Mouse (Mus musculus): ENCODE data around the gene Cspg4. TPM values are rescaled to one million over a fixed set of nuclear protein-coding genes. Genes with fewer than 3 reads are reported as not detected.
A peak's percentile ranks its signal among the peaks of the same experiment; 100 is the strongest.
"Not testable (repeated sequence)": the region's sequence is repeated elsewhere in the genome, so short reads cannot be mapped to it uniquely, and the experiment has no call there.

Gene Cspg4
- total RNA-seq, 2 experiments from 2014 or later: 17.2 to 18.5 TPM

DNA sequence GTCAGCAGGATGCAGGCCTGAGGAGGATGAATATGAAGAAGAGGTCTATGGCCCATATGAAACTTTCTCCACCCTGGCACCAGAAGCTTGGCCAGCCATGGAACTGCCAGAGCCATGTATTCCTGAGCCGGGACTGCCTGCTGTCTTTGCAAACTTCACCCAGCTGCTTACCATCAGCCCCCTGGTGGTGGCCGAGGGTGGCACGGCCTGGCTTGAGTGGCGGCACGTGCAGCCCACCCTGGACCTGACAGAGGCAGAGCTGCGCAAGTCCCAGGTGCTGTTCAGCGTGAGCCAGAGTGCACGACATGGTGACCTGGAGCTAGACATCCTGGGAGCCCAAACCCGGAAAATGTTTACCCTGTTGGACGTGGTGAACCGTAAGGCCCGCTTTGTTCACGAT lies 21.3 kb downstream of the Cspg4 start:
- no peak for DNase-seq (ENCODE audit: low spot score in 2 of 2)
- intact Hi-C loops (cut with DNase I): no loop called here

DNA sequence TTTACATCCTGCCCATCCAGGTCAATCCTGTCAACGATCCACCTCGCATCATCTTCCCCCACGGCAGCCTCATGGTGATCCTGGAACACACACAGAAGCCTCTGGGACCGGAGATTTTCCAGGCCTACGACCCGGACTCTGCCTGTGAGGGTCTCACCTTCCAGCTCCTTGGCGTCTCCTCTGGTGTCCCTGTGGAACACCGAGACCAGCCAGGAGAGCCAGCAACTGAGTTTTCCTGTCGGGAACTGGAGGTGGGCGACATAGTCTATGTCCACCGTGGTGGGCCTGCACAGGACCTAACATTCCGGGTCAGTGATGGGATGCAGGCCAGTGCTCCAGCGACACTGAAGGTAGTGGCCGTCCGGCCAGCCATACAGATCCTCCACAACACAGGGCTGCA lies 21.8 kb downstream of the Cspg4 start:
- no peak for DNase-seq (ENCODE audit: low spot score in 2 of 2)
- intact Hi-C loops (cut with DNase I): no loop called here

DNA sequence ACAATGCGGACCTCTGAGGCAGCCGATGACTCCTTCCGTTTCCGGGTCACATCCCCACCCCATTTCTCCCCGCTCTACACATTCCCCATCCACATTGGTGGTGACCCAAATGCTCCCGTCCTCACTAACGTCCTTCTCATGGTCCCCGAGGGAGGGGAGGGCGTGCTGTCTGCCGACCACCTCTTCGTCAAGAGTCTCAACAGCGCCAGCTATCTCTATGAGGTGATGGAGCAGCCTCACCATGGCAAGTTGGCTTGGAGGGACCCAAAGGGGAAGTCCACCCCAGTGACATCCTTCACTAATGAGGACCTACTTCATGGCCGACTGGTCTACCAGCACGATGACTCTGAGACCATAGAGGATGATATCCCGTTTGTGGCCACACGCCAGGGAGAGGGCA lies 22.7 kb downstream of the Cspg4 start:
- intact Hi-C loops (cut with DNase I): no loop called here
- DNase-seq (ENCODE audit: low spot score in 2 of 2): no peak

DNA sequence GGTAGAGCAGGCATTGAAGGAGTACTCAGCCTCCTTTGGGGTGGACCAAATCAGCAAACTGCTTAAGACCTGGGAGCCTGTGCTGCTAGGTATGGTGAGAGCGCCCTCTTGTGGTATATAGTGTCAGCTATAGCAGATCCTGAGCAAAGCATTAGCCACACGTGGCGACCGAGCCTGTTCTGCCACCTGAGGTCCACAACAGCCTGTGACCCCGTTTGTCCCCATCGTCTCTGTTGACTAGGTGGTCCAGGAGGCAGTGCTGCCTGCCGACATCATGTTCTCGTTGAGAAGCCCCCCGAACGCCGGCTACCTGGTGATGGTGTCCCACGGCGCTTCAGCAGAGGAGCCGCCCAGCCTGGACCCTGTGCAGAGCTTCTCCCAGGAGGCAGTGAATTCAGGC lies 25.0 kb downstream of the Cspg4 start:
- intact Hi-C loops (cut with DNase I): loop anchor here (1.0 to 5.0 kb wide), 2 partner anchors 43 to 57 kb away; no protein-coding TSS in a partner anchor
- DNase-seq (ENCODE audit: low spot score in 2 of 2): peak; percentile 86 to 93

DNA sequence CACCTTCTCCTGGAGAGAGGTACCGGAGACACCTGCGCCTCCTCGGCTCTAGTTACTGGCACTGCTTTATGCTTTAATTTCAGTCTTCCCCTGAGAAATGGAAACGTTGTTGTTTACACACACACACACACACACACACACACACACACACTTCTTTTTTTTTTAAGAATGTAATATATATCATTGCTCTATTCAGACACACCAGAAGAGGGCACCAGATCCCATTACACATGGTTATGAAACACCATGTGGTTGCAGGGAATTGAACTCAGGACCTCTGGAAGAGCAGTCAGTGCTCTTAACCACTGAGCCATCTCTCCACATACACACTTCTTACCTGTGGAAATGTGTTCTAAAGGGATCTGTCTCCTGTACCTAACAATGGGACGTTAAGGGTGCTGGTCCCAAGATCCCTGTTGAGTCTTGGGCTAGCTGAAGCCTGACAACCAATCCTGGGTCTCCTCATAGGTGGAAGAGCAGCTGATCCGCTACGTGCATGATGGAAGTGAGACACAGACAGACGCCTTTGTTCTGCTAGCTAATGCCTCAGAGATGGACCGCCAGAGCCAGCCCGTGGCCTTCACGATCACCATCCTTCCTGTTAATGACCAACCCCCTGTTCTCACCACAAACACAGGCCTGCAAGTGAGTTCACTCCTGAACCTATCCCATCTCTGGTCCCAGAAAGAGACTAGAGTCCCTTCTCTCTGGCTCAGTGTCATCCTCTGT lies 25.9 kb downstream of the Cspg4 start:
- intact Hi-C loops (cut with DNase I): loop anchor here (1.0 to 5.0 kb wide), 2 partner anchors 57 to 241 kb away; no protein-coding TSS in a partner anchor
- DNase-seq (ENCODE audit: low spot score in 2 of 2): no peak

DNA sequence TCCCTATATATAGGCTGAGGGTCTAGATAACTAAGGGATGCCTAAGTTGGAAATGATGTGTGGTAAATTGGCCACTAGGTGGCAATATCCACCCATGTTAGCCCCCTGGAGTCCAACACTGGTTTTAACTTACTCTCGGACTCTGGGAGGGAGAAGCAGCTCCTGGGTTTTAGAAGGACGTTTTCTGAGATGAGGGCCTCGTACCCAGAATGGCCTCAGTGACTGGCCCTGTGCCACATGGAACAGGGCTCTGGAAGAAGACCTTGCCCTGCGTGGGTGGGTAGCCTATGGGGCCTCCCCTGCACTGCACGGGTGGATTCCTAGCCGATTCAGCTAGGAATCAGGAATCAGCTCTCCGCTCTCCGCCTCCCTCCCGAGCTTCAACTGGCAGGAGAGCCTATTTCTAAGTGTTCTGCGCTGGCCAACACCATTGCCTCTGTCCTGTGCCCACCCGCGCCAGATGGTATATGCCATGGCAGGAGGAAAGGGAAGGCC lies 26.7 kb downstream of the Cspg4 start:
- peak; percentile 76 to 84 for DNase-seq (ENCODE audit: low spot score in 2 of 2)
- intact Hi-C loops (cut with DNase I): loop anchor here (1.0 to 5.0 kb wide), 2 partner anchors 56 to 240 kb away; no protein-coding TSS in a partner anchor

DNA sequence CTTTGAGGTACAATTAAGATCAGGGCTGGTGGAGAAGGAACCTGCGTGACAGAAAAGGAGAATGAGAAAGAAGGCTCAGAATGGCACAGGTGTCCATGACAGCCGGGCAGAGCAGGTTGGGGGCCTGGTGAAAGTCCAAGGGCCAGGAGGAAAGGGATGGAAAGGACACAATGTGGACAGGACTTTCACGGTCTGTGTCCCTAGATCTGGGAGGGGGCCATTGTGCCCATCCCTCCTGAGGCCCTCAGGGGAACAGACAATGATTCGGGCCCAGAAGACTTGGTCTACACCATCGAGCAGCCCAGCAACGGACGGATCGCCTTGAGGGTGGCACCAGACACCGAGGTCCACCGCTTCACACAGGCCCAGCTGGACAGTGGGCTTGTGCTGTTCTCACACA lies 27.3 kb downstream of the Cspg4 start:
- intact Hi-C loops (cut with DNase I): loop anchor here (5.0 kb wide), 1 partner anchor 55 kb away; no protein-coding TSS in a partner anchor
- no peak for DNase-seq (ENCODE audit: low spot score in 2 of 2)

DNA sequence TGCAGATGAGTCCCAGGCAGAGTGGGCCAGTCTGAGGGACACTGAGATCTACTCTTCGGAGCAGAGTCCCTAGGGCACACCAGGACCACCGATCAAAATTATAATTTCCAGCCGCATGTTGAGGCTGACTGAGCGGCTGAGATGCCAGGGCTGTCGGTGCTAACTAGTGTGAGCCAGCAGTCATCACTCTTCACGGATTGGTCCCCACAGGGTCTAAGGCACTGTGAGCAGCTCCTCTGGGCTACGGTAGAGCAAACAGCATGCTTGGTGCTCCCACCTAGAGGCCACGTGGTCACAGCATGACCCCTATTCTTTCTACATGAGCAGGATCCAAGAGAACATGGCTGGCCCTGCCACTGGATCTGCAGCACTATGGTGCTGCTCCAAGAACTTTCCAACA lies 28.5 kb downstream of the Cspg4 start:
- no peak for DNase-seq (ENCODE audit: low spot score in 2 of 2)
- intact Hi-C loops (cut with DNase I): loop anchor here (5.0 kb wide), 1 partner anchor 54 kb away; no protein-coding TSS in a partner anchor

DNA sequence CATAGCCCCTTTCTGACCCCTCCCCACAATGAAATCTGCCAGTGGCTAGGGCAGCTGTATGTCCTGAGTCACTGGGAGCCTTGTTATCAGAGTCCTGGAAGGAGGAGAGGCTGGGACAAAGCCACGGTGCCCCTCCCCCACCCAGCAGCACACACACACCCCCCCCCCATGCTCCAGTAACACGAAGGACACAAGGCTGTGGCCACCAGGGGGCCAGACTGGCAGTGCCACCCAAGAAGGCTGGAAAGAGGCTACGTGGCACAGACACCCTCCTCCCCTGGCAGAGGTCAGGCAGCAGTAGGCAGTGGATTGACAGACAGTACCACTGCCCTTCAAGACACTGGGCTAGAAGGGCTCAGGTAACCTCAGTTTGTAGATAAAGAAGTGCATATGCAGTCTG lies 29.2 kb downstream of the Cspg4 start:
- DNase-seq (ENCODE audit: low spot score in 2 of 2): no peak
- intact Hi-C loops (cut with DNase I): loop anchor here (5.0 kb wide), 1 partner anchor 53 kb away; no protein-coding TSS in a partner anchor

DNA sequence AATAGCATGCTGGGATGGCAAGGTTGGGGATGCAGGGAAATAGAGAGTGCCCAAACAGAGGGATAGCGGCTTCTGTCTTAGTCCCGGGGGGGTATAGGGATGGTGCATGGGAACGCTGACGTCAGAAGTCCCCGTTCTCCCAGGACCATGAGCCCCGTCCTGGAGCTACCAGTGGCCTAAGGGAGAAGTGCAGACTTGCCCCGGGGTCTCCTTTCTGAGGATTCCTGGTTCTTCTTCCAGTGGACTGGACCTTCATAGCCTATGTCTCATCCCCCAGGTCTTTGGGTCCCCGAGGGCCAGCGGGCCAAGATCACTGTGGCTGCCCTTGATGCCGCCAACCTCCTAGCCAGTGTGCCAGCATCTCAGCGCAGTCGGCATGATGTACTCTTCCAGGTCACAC lies 31.9 kb downstream of the Cspg4 start:
- DNase-seq (ENCODE audit: low spot score in 2 of 2): no peak
- intact Hi-C loops (cut with DNase I): loop anchor here (5.0 kb wide), 2 partner anchors 41 to 326 kb away; partner anchors contain the start of gene Imp3

DNA sequence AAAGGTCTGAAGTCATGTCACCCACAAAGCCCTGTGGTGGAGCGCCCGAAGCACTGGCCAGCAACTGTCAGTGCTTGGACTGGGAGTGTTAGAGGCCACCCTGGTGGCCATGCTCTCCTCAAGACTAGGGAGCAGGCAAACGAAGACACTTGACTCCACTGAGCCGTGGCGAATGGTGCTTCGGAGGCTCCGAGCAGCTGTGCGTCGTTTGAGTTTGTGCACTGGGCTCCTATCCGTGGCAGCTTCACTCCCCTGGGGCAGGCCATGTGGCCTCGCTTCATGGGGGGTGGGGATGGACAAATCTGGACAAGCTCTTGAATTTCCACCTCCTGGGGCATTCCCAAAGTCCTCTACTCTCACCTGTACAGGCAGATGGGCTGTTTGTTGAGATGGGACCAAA lies 34.6 kb downstream of the Cspg4 start:
- DNase-seq (ENCODE audit: low spot score in 2 of 2): no peak
- intact Hi-C loops (cut with DNase I): loop anchor here (5.0 kb wide), 2 partner anchors 38 to 323 kb away; partner anchors contain the start of gene Imp3

DNA sequence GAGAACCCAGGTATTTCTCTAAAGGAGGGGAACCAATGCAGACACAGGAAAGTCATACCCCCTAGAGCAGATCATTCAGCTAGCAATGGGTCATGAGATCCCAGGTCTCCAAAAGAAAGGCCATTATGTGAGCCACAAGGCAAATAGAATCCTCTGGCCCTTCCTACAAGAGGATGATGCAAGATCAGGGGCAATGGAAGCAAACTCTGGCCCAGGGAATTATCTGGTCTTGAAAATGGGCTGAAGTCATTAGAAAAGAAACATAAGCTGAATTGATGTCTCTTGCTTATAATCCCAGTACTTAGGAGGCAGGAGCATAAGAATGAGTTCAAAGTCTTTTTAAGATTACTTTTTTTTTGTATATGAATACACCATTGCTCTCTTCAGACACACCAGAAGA lies 35.2 kb downstream of the Cspg4 start:
- intact Hi-C loops (cut with DNase I): no loop called here
- DNase-seq (ENCODE audit: low spot score in 2 of 2): no peak

DNA sequence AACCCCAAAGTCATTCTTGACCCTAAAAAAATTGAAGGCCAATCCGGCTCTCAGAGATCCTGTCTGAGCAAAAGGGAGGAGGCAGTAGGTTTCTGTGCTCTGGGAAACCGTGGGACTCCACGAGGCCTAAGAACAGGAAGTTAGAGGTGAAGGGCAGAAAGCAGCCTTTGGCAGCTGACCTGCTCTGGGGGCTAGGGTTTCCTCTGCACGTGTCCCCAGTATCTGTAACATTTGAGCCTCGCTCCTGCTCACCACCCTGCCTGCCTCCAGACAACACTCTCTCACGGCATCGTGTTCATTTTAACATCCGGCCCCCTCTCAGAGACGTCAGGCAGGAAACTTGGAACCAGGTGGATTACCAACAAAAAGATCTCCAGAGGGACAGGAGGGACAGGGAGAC lies 35.7 kb downstream of the Cspg4 start:
- intact Hi-C loops (cut with DNase I): no loop called here
- DNase-seq (ENCODE audit: low spot score in 2 of 2): no peak

DNA sequence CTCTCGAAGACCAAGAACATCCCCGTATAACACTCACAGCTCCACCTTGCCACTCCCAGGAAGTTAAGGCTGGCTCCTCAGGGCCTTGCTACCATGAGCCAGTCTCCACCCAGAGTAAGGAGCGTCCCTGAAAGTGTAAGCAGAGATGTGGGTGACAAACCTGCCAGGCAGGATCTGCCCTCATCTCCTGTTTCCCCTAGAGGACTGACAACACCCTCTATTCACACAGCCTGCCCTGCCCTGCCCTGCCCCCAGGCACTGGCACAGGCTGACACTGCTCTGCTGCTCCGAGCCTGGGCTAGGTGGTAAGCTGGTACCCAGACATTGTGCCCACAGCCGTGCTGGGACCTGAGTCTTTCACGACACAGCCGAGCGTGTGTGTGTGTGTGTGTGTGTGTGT lies 36.4 kb downstream of the Cspg4 start:
- DNase-seq (ENCODE audit: low spot score in 2 of 2): peak in 1 of 2 experiments; percentile 37

DNA sequence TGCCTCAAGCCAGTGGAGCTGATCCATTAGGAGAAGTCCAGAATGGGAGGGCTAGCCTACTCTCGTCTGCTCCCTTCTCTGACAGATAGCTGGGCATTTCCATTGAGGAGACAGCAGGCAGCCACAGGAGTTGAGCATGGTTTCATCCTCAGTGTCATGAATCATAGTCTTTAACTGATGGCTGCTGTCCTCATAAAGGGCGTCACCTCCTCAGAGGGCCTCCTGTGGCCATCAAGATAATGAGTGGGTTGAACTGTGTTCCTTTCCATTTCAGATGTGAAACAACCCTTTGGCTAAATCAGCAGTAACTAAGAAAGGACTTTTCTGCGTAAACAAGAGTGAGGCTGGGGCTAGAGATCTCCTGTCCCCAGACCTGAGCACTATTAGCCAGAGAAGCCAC lies 38.8 kb downstream of the Cspg4 start:
- intact Hi-C loops (cut with DNase I): no loop called here

More for the DNA sequence above, 36.4 kb downstream of the Cspg4 start:
- intact Hi-C loops (cut with DNase I): no loop called here

DNA sequence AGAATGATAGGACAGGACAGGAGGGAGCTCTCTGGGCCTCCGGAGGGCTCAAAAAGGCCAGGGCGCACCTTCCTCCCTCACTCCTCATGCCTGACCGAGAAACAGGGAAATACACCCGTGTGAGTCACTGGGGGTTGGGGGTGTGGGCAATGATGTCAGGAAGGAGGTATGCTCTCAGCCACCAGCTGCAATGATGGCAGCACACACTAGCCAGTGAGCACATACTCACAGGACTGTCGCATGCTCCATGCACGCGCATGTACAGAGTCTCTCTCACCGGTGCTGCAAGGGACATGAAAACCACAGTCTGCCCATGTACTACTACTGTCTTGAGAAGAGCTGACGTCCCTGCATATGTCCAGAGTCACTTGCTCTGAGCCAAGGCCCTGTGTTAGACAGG lies 42.7 kb downstream of the Cspg4 start:
- intact Hi-C loops (cut with DNase I): no loop called here
- no peak for DNase-seq (ENCODE audit: low spot score in 2 of 2)

More for the DNA sequence above, 38.8 kb downstream of the Cspg4 start:
- no peak for DNase-seq (ENCODE audit: low spot score in 2 of 2)

DNA sequence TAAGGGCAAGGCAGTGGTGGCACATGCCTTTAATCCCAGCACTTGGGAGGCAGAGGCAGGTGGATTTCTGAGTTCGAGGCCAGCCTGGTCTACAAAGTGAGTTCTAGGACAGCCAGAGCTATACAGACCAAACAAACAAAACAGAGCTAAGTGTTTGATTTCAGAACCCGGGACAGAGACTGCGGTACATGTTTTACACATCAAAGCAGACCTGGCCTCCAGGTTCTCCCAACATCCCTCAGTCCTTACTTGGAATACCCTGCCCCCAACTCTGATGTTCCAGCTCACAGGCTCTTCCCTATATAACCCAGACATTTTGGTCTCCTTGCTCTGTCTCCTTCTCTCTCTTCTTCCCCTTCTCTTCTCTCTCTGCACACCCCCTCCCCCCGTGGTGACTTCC lies 45.2 kb downstream of the Cspg4 start:
- intact Hi-C loops (cut with DNase I); DNase-seq (ENCODE audit: low spot score in 2 of 2): not testable (repeated sequence)

DNA sequence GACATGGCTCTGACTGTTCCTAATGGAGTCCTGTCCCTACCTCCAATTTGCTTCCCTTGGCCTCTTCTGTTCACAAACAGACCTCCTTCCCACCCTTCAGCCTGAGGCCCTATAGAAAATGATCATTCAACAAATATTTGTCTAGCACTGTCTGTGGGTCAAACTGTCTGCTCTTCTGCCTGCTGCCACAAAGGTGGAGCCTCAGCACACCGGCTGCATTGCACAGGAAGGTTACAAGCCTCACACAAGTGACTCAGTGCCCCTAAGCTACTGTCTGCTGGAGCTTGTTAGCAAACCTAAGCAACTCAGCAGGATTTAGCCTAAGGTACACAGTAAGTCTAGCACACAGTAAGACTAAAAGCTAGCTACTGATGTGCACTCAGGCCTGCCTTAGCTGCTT lies 46.2 kb downstream of the Cspg4 start:
- intact Hi-C loops (cut with DNase I): no loop called here
- DNase-seq (ENCODE audit: low spot score in 2 of 2): no peak

DNA sequence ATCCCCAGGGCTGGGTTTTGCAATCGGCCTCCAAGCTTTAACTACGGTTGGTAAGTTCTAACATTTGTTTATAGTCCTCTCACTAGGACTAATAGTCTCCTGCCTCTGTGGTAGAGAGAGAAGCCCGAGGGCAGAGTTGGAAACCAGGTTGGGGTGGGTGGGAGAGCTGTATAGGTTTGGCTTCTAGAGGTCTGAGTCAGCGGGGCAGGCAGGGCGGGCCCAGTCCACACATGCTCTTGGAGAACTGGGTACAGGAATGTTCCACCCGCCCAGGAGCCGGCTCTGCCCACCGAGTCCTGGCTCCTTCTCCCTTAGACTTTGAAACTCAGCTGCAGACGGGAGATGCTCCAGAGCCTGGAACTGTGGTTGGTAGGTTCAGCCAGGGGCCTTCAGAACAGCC lies 49.2 kb downstream of the Cspg4 start:
- no peak for DNase-seq (ENCODE audit: low spot score in 2 of 2)
- intact Hi-C loops (cut with DNase I): no loop called here

DNA sequence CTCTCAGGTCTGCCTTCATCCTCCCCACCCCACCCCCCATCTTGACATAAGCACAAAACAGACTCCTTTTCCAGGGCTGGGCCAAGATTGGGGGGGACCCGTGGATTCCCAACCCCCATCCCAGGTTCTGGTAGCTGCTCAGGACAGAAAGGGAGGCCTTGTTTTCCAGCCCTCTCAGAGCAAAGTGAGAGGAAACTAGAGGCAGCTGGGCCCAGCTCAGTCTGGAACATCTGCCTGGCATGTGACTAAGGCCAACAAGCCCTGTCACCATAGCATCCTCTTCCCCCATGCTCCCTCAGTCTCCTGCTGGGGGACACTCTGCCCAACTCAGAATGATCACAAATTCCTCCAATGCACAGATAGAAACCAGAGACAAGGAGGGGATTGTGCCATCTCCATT lies 50.3 kb downstream of the Cspg4 start:
- DNase-seq (ENCODE audit: low spot score in 2 of 2): no peak
- intact Hi-C loops (cut with DNase I): no loop called here

DNA sequence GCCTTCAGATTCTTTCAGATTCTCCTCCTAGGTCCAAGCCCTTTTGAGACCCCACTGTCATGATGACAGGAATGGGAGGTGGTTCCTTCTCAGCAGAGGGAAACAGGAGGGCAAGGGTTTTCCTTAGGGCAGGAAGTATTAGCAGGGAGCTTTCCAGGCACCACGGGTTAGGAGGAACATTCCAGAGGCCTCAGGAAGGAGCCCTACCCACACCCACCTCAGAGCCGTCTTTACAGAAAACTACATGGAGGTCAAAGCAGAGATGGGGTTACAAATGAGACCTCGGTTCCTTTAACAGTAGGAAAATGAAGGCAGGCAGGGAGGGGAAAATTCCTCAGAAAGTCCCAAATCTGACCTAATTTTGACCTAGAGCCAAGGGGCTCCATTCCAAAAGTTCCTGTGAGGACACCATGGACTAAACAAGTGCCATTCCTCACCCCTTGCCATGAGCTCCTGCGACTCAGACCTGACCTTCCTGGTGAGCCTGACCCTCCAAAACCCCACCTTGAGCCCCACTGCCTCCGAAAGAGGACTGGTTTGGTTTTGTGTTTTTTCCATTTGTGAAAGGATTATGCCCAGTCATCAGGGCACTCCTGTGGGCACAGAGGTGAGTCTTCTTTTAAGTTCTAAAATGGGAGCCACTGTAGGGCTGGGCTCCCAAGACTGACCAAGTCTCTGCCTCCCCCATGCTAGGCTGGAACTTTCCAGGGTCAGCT lies 51.0 kb downstream of the Cspg4 start:
- no peak for DNase-seq (ENCODE audit: low spot score in 2 of 2)
- intact Hi-C loops (cut with DNase I): no loop called here

Measured in left cerebral cortex, postnatal 25 days (tissue).